Mouse (Mus musculus) midbrain, embryonic 14.5 days (tissue): Measurements from ENCODE around the gene Prkce. TPM values are rescaled to one million over a fixed set of nuclear protein-coding genes. Genes with fewer than 3 reads are reported as not detected.

Source experiments
- polyA plus RNA-seq: library from polyadenylated mRNA; unstranded; fragments of >200 nt; fragmentation: Nextera tagmentation; extraction: Ambion mirVana; gene quantifications from 2 replicates; pipeline ENCODE4 v1.2.1, GENCODE M21; 2014

Gene Prkce
- polyA plus RNA-seq, 1 experiment from 2014 or later = 25.4 TPM

Other genes starting within 250 kb of the Prkce start
- gene Srbd1, start 22.6 kb upstream of the Prkce start, polyA plus RNA-seq = 9.1 and 11.3 TPM in 2 replicates